Mouse (Mus musculus) layer of hippocampus, postnatal 14 days (tissue): Measurements from ENCODE around the gene Timp3. TPM values are rescaled to one million over a fixed set of nuclear protein-coding genes. Genes with fewer than 3 reads are reported as not detected.
A peak's percentile ranks its signal among the peaks of the same experiment; 100 is the strongest.

ENCODE experiments used
- DNase-seq, 2 experiments: peaks; one replicate each; pipeline ENCODE4 v3.0.0; 2021 to 2022; ENCODE audit warnings: low spot score in 2 of 2, mixed read lengths in 1 of 2
- total RNA-seq, 2 experiments: library from RNA; stranded (reverse); gene quantifications; 2 replicates each; pipeline ENCODE4 v1.2.3; 2021

The Timp3 gene
- total RNA-seq, 2 experiments from 2014 or later: 62.0 to 62.3 TPM

- peak; percentile 79 to 85 for DNase-seq
Observed at GRCm38 (mm10) chr10:86296111-86296510, 4.1 kb upstream of the Timp3 start.

GRCm38 (mm10) chr10:86297307-86297706 lies 2.9 kb upstream of the Timp3 start:
- DNase-seq: no peak

- no peak for DNase-seq
Observed at GRCm38 (mm10) chr10:86298326-86298725, 1.8 kb upstream of the Timp3 start.

GRCm38 (mm10) chr10:86299795-86300194 lies 377 bp upstream of the Timp3 start:
- DNase-seq: no peak

- DNase-seq: no peak
Observed at GRCm38 (mm10) chr10:86301117-86301490, 932 bp downstream of the Timp3 start.

GRCm38 (mm10) chr10:86301593-86302317 lies 1.6 kb downstream of the Timp3 start:
- no peak for DNase-seq

- no peak for DNase-seq
Observed at GRCm38 (mm10) chr10:86302318-86302648, 2.1 kb downstream of the Timp3 start.

- peak; percentile 70 to 80 for DNase-seq
Observed at GRCm38 (mm10) chr10:86302761-86303494, 2.8 kb downstream of the Timp3 start.

GRCm38 (mm10) chr10:86303495-86303876 lies 3.3 kb downstream of the Timp3 start:
- DNase-seq: no peak

- DNase-seq: no peak
Observed at GRCm38 (mm10) chr10:86304583-86304982, 4.4 kb downstream of the Timp3 start.

GRCm38 (mm10) chr10:86307235-86307634 lies 7.1 kb downstream of the Timp3 start:
- DNase-seq: no peak

GRCm38 (mm10) chr10:86310527-86310926 lies 10.4 kb downstream of the Timp3 start:
- no peak for DNase-seq

- DNase-seq: no peak
Observed at GRCm38 (mm10) chr10:86312976-86313375, 12.8 kb downstream of the Timp3 start.

- DNase-seq: no peak
Observed at GRCm38 (mm10) chr10:86313448-86313847, 13.3 kb downstream of the Timp3 start.

- DNase-seq: no peak
Observed at GRCm38 (mm10) chr10:86315513-86315912, 15.3 kb downstream of the Timp3 start.

- no peak for DNase-seq
Observed at GRCm38 (mm10) chr10:86317633-86318032, 17.5 kb downstream of the Timp3 start.

- no peak for DNase-seq
Observed at GRCm38 (mm10) chr10:86318552-86319140, 18.5 kb downstream of the Timp3 start.

- DNase-seq: no peak
Observed at GRCm38 (mm10) chr10:86319526-86319925, 19.4 kb downstream of the Timp3 start.

GRCm38 (mm10) chr10:86320204-86320603 lies 20.0 kb downstream of the Timp3 start:
- DNase-seq: no peak

- peak; percentile 48 to 69 for DNase-seq
Observed at GRCm38 (mm10) chr10:86321194-86321593, 21.0 kb downstream of the Timp3 start.

GRCm38 (mm10) chr10:86322006-86322405 lies 21.8 kb downstream of the Timp3 start:
- DNase-seq: no peak

GRCm38 (mm10) chr10:86323275-86323994 lies 23.3 kb downstream of the Timp3 start:
- DNase-seq: peak in 1 of 2 experiments; percentile 64
